Mouse (Mus musculus) layer of hippocampus, adult 2 months (tissue): ENCODE results near the gene Gm49403. TPM values are rescaled to one million over a fixed set of nuclear protein-coding genes. Genes with fewer than 3 reads are reported as not detected.
"Not testable (repeated sequence)": the region's sequence is repeated elsewhere in the genome, so short reads cannot be mapped to it uniquely, and the experiment has no call there.

Experiments
- DNase-seq, 2 experiments: peaks; one replicate each; pipeline ENCODE4 v3.0.0; 2022; ENCODE audit warnings: low spot score in 2 of 2
- H3K27ac ChIP-seq: fragments of 200-600 bp; 2 replicates; pipeline ENCODE4 v1.8.1; 2022
- H3K4me3 ChIP-seq: fragments of 200-600 bp; 2 replicates; pipeline ENCODE4 v1.8.1; 2022; ENCODE audit warnings: mild to moderate bottlenecking
- CTCF ChIP-seq: fragments of 200-600 bp; conservative IDR thresholded peaks from 2 replicates; pipeline ENCODE4 v1.8.1; 2022; ENCODE audit warnings: antibody characterized with exemption, mild to moderate bottlenecking, moderate library complexity
- long read RNA-seq, 2 experiments: library from polyadenylated mRNA; stranded (forward); transcript quantifications; one replicate each; pipeline ENCODE4 v2.0.0; 2021; ENCODE audit warnings: borderline mapping rate in 2 of 2
- total RNA-seq, 2 experiments: library from RNA; stranded (reverse); gene quantifications; 2 replicates each; pipeline ENCODE4 v1.2.3; 2021

The Gm49403 gene
- not detected for total RNA-seq
- long read RNA-seq, experiment 1: 0 reads
- long read RNA-seq, experiment 2: 0 reads

DNA sequence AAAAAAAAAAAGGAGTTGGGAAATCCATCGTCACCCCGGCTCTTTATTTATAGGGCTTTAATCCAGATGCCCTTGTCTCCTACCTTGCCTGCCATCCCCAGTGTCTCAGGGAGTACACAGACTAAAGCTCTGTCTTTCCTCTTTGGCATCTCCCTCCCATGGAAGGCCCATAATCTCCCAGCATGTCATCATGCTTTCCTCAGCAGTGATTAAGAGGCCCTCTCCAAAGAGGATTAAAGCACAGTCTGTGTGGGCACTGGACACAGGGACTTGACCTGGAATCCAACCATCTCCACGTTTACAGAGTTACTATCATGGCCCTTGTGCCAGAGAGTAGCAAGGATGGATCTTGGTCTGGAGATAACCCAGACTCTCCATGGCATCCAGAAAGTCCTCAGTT, at the start of gene Gm49403, which contains the start of gene Lbhd1:
Gm49403 (plus strand) TSS at position 315 of the 400 bp plus-strand sequence.
Lbhd1 (plus strand) TSS at position 117 of the 400 bp plus-strand sequence.
- H3K4me3 ChIP-seq: no peak within 1 kb of the TSS
- no peak within 1 kb of the TSS for H3K27ac ChIP-seq
- no peak for DNase-seq
- no peak for TF ChIP-seq CTCF

DNA sequence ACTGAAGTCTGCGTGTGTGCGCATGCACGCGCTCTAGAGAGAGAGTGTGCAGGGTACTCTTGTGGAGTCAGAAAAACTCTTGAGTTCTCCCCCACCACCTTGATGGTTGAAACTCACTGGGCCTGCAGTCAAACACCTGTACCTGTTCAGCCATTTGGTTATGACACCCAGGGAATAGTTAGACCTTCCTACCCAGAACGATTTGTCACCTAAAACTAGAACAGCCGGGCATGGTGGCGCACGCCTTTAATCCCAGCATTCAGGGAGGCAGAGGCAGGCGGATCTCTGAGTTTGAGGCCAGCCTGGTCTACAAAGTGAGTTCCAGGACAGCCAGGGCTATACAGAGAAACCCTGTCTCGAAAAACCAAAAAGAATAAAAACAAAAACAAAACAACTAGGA, 47.4 kb upstream of the Gm49403 start:
- DNase-seq, H3K4me3 ChIP-seq, H3K27ac ChIP-seq: not testable (repeated sequence)

DNA sequence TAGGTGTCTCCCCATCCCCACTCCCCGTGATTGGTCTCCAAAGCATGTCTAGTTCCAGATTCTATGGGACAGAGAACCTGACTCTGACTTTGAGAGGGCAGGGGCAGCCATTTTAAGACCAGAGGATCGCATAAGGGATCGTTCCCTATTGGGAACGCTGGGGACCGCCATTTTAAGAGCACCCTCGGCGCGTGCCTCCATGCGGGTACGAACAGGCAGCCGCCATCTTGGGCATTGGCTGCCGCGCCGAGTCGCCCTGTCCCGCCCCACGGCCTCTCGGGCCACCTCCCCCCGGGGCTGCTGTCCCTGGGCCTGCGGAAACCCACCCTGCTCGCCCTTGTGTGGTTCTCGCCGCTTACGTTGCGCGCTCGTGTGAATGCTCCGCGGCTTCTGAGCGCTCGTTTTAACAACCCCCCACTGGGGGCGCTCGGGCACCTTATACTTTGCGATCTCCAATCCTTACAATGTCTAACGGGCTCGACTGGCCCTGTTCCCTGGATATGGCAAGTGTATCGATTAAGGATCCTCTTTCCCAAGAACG, 46.4 kb upstream of the Gm49403 start, which contains the start of gene Bscl2:
Bscl2 (plus strand) TSS at position 217 of the 541 bp plus-strand sequence.
- TF ChIP-seq CTCF: peak; percentile 85

DNA sequence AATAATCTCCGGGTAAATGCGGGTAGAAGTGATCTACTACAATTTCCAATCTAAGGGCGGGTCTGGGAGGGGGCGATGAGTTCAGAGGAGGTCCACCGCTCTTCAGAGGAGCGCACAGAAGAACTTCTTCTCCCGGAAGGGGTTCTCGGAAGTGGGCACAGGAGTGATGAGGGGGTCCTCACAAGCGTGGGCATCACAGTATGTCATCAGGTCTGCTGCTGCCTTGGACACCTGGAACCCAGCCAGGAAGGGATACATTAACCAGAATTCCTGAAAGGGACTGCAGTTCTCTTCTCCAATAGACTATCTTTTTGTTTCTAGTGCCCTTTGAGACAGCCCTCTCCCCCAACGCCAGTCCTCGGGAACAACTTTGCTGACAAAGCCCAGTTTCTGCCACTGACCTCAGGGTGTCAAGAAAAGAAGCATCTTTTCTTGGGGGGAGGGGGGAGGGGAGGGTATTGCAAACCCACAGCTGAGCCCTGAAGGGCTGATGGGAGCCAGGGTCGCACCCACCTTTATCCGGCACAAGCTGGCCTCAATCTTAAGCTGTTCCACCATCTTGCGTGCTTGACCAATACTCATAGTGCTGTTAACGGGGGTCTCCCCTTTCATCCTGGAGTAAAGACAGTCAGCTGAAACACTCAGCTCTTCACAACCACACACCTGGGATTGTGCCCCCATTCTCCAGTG, 45.5 kb upstream of the Gm49403 start:
- Histone ChIP-seq H3K27ac (peak overlapping the region; percentile 97), H3K4me3 (peak overlapping the region; percentile 80)
- no peak for DNase-seq
- no peak for TF ChIP-seq CTCF

More for the DNA sequence above, 46.4 kb upstream of the Gm49403 start, which contains the start of gene Bscl2:
- Histone ChIP-seq H3K4me3 (peak within 1 kb of the TSS; percentile 80), H3K27ac (peak within 1 kb of the TSS; percentile 97)
- DNase-seq: peak; percentile 78 to 88

DNA sequence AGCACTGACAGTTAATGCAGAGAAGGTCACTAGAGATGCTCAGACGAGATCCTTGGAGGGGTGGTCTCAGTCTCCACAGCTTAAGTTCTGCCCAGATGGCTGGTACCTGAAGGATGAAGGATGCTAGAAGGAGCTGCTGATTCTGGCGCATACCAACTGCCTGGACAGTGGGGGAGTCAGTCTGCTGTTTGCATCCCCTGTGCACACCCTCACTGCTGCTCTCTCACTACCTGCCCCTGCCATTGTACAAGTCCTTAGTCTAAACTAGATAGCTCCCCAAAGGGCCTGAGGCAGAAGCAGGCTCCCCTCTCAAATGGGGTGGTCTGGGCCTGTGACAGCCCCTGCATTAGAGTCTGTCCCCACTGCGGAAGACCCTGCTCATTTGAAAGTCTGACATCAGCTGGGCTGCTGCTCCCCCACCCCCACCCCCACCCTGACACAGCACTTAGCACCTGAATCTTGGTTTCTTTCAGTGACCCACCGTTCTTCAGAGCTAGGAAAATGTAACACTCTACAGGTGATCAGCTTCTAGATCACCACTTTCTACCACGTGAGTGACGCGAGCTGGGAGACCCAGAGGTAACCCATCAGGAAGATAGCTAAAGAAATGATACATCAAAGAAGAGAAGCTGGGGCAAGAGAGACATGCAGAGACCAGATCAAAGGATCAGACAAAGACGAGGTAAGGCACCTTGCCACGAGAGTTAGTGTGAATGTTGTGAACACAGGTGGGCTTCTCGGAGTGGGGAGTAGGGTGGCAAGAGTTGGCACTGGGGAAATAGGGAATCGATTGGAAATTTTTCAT, 44.4 kb upstream of the Gm49403 start, which contains the start of gene Gng3:
Gng3 (minus strand) TSS at position 92 of the 805 bp plus-strand sequence.
- DNase-seq: peak; percentile 74 to 88
- H3K27ac ChIP-seq: peak within 1 kb of the TSS; percentile 97
- no peak for TF ChIP-seq CTCF
- peak within 1 kb of the TSS; percentile 80 for H3K4me3 ChIP-seq

DNA sequence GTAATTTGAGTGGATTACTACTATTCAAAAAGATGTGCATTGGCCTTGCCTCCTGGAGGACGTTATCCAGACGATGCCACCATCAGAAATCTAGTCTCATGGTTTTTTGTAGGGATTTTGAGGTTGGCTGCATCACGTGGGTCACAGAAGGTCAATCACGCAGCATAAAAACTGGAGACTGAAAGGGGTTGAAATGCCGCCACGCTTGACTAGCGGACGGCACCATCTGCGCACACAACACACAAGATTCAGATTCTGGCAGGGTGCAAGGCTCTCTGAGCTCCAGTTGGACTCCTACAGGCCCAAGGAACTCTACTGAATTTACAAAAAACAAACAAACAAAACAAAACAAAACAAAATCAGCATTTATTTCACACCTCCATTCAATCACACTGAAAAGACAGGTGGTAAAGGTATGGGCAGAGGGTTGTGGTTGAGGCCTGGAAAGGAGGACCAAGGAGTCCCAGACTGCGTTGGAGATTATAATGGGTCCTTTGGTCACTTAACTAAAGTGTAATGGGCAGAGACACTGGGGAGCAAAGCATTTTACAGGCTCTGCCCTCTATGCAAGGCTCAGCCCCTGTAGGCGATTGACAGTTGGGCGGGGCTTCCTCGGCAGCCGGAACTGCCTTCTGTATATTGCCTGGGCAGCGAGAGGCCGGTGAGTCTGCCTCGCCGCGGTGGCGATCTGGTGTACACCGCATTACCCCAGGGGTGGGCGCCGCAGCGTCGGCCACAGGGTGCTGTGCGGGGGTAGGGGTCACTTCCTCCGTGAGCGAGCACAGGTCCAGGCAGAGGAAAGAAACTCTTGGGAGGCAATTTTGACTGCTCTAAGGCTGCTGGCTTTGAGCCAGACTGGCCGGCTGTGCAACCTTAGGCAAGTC, 43.6 kb upstream of the Gm49403 start:
- DNase-seq: peak; percentile 64 to 80
- TF ChIP-seq CTCF: no peak

DNA sequence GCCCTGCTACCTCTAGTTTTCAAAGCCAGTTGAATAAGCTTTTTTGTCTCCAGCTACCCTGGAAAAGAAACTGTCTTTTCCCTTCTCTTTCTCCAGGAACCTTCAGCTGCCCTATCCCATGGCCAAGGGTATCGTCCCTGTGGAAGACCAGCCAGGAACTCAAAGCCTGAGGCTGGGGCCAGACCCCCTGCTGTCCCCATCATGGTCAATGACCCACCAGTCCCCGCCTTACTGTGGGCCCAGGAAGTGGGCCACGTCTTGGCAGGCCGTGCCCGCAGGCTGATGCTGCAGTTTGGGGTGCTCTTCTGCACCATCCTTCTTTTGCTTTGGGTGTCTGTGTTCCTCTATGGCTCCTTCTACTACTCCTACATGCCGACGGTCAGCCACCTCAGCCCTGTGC, 42.7 kb upstream of the Gm49403 start:
- Histone ChIP-seq H3K27ac (peak overlapping the region; percentile 97; the same call in 1 of the 2 replicates), H3K4me3 (peak overlapping the region; percentile 80)
- no peak for TF ChIP-seq CTCF
- no peak for DNase-seq

More for the DNA sequence above, 43.6 kb upstream of the Gm49403 start:
- H3K4me3 ChIP-seq: peak overlapping the region; percentile 80
- H3K27ac ChIP-seq: peak overlapping the region; percentile 97

DNA sequence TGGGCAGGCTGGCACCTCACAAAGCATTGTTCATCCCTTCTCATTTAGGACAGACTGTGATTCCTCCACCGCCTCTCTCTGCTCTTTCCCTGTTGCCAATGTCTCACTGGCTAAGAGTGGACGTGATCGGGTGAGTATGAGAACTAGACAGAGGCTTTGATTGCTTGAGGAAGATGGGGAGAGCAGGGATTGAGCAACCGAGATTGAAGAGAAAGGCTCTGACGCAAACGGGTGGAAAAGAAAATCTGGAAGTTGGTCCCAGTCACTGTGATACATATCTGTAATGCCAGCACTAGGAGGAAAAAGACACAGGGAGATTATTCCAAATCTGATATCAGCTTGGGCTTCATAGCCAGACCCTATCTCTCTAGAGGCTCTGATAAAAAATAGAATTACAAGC, 40.8 kb upstream of the Gm49403 start:
- Histone ChIP-seq H3K27ac (no peak overlapping the region), H3K4me3 (no peak overlapping the region)
- TF ChIP-seq CTCF: no peak
- no peak for DNase-seq

DNA sequence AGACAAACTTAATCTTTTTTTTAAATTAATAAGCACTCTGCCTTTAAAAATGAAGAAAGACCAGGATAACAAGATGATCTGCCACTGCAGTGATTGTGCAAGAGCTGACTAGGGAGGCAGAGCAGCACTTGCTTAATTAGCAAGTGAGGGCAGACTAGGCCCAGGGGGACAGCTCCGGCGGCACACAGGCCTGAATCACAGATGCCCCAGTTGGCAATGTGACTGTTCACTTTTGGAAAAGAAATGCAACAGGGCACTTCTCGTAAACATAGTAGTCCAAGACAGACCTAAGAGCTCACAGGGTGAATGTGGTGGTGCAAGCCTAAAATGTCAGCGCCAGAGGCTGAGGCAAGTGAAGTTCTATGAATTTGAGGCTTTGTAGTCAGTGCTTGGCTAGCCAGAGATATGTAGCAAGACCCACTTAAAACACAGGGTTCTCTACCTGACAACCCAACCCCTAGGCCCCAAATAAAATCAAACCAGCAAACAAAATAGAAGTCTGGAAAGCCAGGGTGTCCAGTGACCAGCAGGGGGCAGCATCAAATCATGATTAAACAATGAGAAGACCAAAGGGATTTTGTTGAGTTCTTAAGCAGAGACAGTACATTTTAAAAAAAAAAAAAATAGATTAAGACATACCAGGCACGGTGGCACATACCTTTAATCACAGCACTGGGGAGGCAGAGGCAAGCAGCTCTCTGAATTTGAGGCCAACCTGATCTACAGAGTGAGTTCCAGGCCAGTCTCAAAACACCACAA, 39.2 kb upstream of the Gm49403 start:
- peak; percentile 68 to 89 for DNase-seq
- no peak overlapping the region for H3K4me3 ChIP-seq
- peak; percentile 87 for TF ChIP-seq CTCF
- no peak overlapping the region for H3K27ac ChIP-seq

DNA sequence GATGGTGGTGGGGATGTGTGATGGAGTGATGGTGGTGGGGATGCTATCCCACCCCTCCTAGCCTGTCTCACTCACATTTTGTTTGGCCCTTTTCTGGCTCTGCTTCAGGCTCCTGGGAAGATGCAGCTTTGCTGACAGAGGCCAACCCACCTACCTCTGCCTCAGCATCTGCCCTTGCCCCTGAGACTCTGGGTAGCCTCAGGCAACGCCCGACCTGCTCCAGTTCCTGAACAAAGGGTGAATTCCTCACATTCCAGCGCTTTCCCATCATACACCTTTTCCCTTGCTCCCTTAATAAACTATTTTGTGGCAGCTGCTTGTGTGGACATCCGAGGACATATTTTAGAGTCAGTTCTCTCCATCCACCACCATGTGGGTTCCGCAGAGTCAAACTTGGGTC, 35.4 kb upstream of the Gm49403 start:
- no peak for TF ChIP-seq CTCF
- Histone ChIP-seq H3K27ac (no peak overlapping the region), H3K4me3 (no peak overlapping the region)
- no peak for DNase-seq

DNA sequence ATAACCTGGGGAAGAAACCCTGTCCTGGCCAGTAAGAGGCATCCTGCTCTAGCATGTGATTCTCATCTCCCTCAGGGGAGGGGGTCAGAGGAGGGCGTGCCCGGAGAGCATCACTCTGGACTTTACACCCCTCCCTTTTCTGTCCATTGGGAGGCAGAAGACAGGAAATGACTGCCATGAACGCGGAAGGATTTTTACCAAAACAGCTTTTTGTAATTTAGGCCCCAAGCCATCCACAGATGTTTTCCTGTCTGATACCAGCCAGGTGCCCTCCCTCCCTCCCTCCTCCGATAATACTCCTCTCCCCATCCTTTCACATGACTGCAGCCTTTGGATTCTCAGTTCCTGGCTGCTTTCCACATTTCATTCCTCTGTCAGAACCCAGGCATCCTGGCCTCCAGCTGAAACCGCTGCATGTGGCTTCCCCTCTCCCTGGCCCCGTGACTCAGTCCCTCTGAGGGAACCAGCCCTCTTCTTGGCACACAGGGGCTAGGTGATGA, 33.3 kb upstream of the Gm49403 start, which contains the start of gene Lrrn4cl:
Lrrn4cl (plus strand) TSS at position 367 of the 500 bp plus-strand sequence.
- H3K4me3 ChIP-seq: no peak within 1 kb of the TSS
- no peak within 1 kb of the TSS for H3K27ac ChIP-seq
- TF ChIP-seq CTCF: no peak
- no peak for DNase-seq
